Mouse (Mus musculus): ENCODE measurements around the gene Akr1b3. TPM values are rescaled to one million over a fixed set of nuclear protein-coding genes. Genes with fewer than 3 reads are reported as not detected.

Gene Akr1b3
- total and polyA plus RNA-seq, 2 experiments from 2014 or later: 79.8 to 105 TPM

- no peak overlapping the region for H3K4me3 ChIP-seq (ENCODE audit: low read depth, low read length)
- no peak for ATAC-seq (ENCODE audit: low FRiP score)
- no peaks in the 10 kb centered on the region for H3K9me3 ChIP-seq (ENCODE audit: low read length)
- 0 out of 2 replicates have a peak, but pooled peaks cover 2% of the 10 kb centered on the region for H3K4me1 ChIP-seq (ENCODE audit: insufficient read depth, low read length)
- no peak overlapping the region for H3K9ac ChIP-seq (replicated peaks; ENCODE audit: low read length, poor library complexity, severe bottlenecking)
- peak; percentile 54 for DNase-seq (ENCODE audit: low spot score)
- H3K27ac ChIP-seq (ENCODE audit: low read depth, low read length): no peak overlapping the region
- no peak for TF ChIP-seq CTCF (IDR thresholded peaks at IDR 0.05)
- H3K27me3 ChIP-seq (ENCODE audit: insufficient read depth, low read length): no peaks in the 10 kb centered on the region
- 65% methylated on average over 10 of the region's 10 CpGs for WGBS
- no peaks in the 10 kb centered on the region for H3K36me3 ChIP-seq (ENCODE audit: insufficient read depth, low read length)
- H3K4me2 ChIP-seq (ENCODE audit: low read depth, low read length, poor library complexity, severe bottlenecking): no peak overlapping the region
Measured at GRCm38 (mm10) chr6:34288098-34288497, 29.2 kb downstream of the Akr1b3 start.

- Histone ChIP-seq H3K4me2 (ENCODE audit: low read depth, low read length, poor library complexity, severe bottlenecking) (no peak overlapping the region), H3K27ac (ENCODE audit: low read depth, low read length) (no peak overlapping the region), H3K9ac (replicated peaks; ENCODE audit: low read length, poor library complexity, severe bottlenecking) (no peak overlapping the region), H3K9me3 (ENCODE audit: low read length) (no peaks in the 10 kb centered on the region), H3K4me1 (ENCODE audit: insufficient read depth, low read length) (no peaks in the 10 kb centered on the region), H3K36me3 (ENCODE audit: insufficient read depth, low read length) (no peaks in the 10 kb centered on the region), H3K27me3 (ENCODE audit: insufficient read depth, low read length) (no peaks in the 10 kb centered on the region), H3K4me3 (ENCODE audit: low read depth, low read length) (no peak overlapping the region)
- ATAC-seq (ENCODE audit: low FRiP score): no peak
- 83% methylated on average over 3 of the region's 3 CpGs for WGBS
- TF ChIP-seq CTCF (IDR thresholded peaks at IDR 0.05): no peak
- DNase-seq (ENCODE audit: low spot score): no peak
Measured at GRCm38 (mm10) chr6:34286841-34287240, 30.4 kb downstream of the Akr1b3 start.

GRCm38 (mm10) chr6:34278385-34278784 lies 38.9 kb downstream of the Akr1b3 start:
- ATAC-seq (ENCODE audit: low FRiP score) (no peak), DNase-seq (ENCODE audit: low spot score) (no peak)
- no peaks in the 10 kb centered on the region for H3K27me3 ChIP-seq (ENCODE audit: insufficient read depth, low read length)
- no peaks in the 10 kb centered on the region for H3K9me3 ChIP-seq (ENCODE audit: low read length)
- H3K36me3 ChIP-seq (ENCODE audit: insufficient read depth, low read length): no peaks in the 10 kb centered on the region
- TF ChIP-seq CTCF (IDR thresholded peaks at IDR 0.05): no peak
- H3K4me2 ChIP-seq (ENCODE audit: low read depth, low read length, poor library complexity, severe bottlenecking): no peak overlapping the region
- no peak overlapping the region for H3K9ac ChIP-seq (replicated peaks; ENCODE audit: low read length, poor library complexity, severe bottlenecking)
- WGBS: 82% methylated on average over 5 of the region's 5 CpGs
- no peak overlapping the region for H3K27ac ChIP-seq (ENCODE audit: low read depth, low read length)
- H3K4me1 ChIP-seq (ENCODE audit: insufficient read depth, low read length): no peaks in the 10 kb centered on the region
- no peak overlapping the region for H3K4me3 ChIP-seq (ENCODE audit: low read depth, low read length)

GRCm38 (mm10) chr6:34277665-34278064 lies 39.6 kb downstream of the Akr1b3 start:
- H3K27me3 ChIP-seq (ENCODE audit: insufficient read depth, low read length): no peaks in the 10 kb centered on the region
- ATAC-seq (ENCODE audit: low FRiP score): no peak
- no peaks in the 10 kb centered on the region for H3K36me3 ChIP-seq (ENCODE audit: insufficient read depth, low read length)
- peak; percentile 80 for DNase-seq (ENCODE audit: low spot score)
- no peaks in the 10 kb centered on the region for H3K4me1 ChIP-seq (ENCODE audit: insufficient read depth, low read length)
- peak; percentile 89 for TF ChIP-seq CTCF (IDR thresholded peaks at IDR 0.05)
- WGBS: 21% methylated on average over 9 of the region's 9 CpGs
- H3K27ac ChIP-seq (ENCODE audit: low read depth, low read length): no peak overlapping the region
- H3K9ac ChIP-seq (replicated peaks; ENCODE audit: low read length, poor library complexity, severe bottlenecking): no peak overlapping the region
- no peak overlapping the region for H3K4me2 ChIP-seq (ENCODE audit: low read depth, low read length, poor library complexity, severe bottlenecking)
- no peaks in the 10 kb centered on the region for H3K9me3 ChIP-seq (ENCODE audit: low read length)
- H3K4me3 ChIP-seq (ENCODE audit: low read depth, low read length): no peak overlapping the region

GRCm38 (mm10) chr6:34274346-34274745 lies 42.9 kb downstream of the Akr1b3 start:
- no peaks in the 10 kb centered on the region for H3K36me3 ChIP-seq (ENCODE audit: insufficient read depth, low read length)
- no peaks in the 10 kb centered on the region for H3K4me1 ChIP-seq (ENCODE audit: insufficient read depth, low read length)
- no peak overlapping the region for H3K9ac ChIP-seq (replicated peaks; ENCODE audit: low read length, poor library complexity, severe bottlenecking)
- no peak for TF ChIP-seq CTCF (IDR thresholded peaks at IDR 0.05)
- DNase-seq (ENCODE audit: low spot score): no peak
- no peak for ATAC-seq (ENCODE audit: low FRiP score)
- H3K4me2 ChIP-seq (ENCODE audit: low read depth, low read length, poor library complexity, severe bottlenecking): no peak overlapping the region
- H3K9me3 ChIP-seq (ENCODE audit: low read length): no peaks in the 10 kb centered on the region
- H3K27me3 ChIP-seq (ENCODE audit: insufficient read depth, low read length): no peaks in the 10 kb centered on the region
- no peak overlapping the region for H3K4me3 ChIP-seq (ENCODE audit: low read depth, low read length)
- no peak overlapping the region for H3K27ac ChIP-seq (ENCODE audit: low read depth, low read length)
- WGBS: 92% methylated on average over 2 of the region's 2 CpGs

GRCm38 (mm10) chr6:34273073-34273472 lies 44.2 kb downstream of the Akr1b3 start:
- no peak for TF ChIP-seq CTCF (IDR thresholded peaks at IDR 0.05)
- Histone ChIP-seq H3K9me3 (ENCODE audit: low read length) (no peaks in the 10 kb centered on the region), H3K27me3 (ENCODE audit: insufficient read depth, low read length) (no peaks in the 10 kb centered on the region), H3K4me2 (ENCODE audit: low read depth, low read length, poor library complexity, severe bottlenecking) (no peak overlapping the region), H3K4me3 (ENCODE audit: low read depth, low read length) (no peak overlapping the region), H3K4me1 (ENCODE audit: insufficient read depth, low read length) (no peaks in the 10 kb centered on the region), H3K36me3 (ENCODE audit: insufficient read depth, low read length) (no peaks in the 10 kb centered on the region), H3K9ac (replicated peaks; ENCODE audit: low read length, poor library complexity, severe bottlenecking) (no peak overlapping the region), H3K27ac (ENCODE audit: low read depth, low read length) (no peak overlapping the region)
- ATAC-seq (ENCODE audit: low FRiP score) (no peak), DNase-seq (ENCODE audit: low spot score) (no peak)
- WGBS: 93% methylated on average over 2 of the region's 2 CpGs
